Mouse (Mus musculus) gastrocnemius, postnatal 36 days (tissue): ENCODE data around the gene Mrpl30. TPM values are rescaled to one million over a fixed set of nuclear protein-coding genes. Genes with fewer than 3 reads are reported as not detected.
A peak's percentile ranks its signal among the peaks of the same experiment; 100 is the strongest.

Source experiments
- DNase-seq, 2 experiments: peaks; one replicate each; pipeline ENCODE4 v3.0.0; 2022
- intact Hi-C: fragments of 180-260 bp; cut with DNase I; formaldehyde crosslinking; loops from one replicate; pipeline ENCODE4 v1.15.1; 2025
- long read RNA-seq, 2 experiments: library from polyadenylated mRNA; stranded (forward); transcript quantifications; one replicate each; pipeline ENCODE4 v2.0.0; 2021
- total RNA-seq, 2 experiments: library from RNA; stranded (reverse); gene quantifications; 2 replicates each; pipeline ENCODE4 v1.2.3; 2021

Gene Mrpl30
- 100 to 1,000 TPM; 234 to 269 TPM for total RNA-seq
- long read RNA-seq, experiment 1, transcript Mrpl30-201 (6 exons, 969 nt) = major isoform, 224 of 1,762 reads
- long read RNA-seq, experiment 1, transcript Mrpl30-205 (5 exons, 662 nt) = minor isoform, 34 of 1,762 reads
- long read RNA-seq, experiment 1, transcript Mrpl30-206 (5 exons, 501 nt) = minor isoform, 9 of 1,762 reads
- long read RNA-seq, experiment 1, partial matches to known transcripts = 1 of 1,762 reads
- long read RNA-seq, experiment 1, other reads (novel, unspliced or antisense) = 1,490 of 1,762 reads
- long read RNA-seq, experiment 2, transcript Mrpl30-205 (5 exons, 662 nt) = minor isoform, 29 of 2,787 reads
- long read RNA-seq, experiment 2, transcript Mrpl30-206 (5 exons, 501 nt) = minor isoform, 7 of 2,787 reads
- long read RNA-seq, experiment 2, transcript Mrpl30-204 (2 exons, 644 nt) = minor isoform, 8 of 2,787 reads
- long read RNA-seq, experiment 2, transcript Mrpl30-201 (6 exons, 969 nt) = major isoform, 300 of 2,787 reads
- long read RNA-seq, experiment 2, partial matches to known transcripts = 1 of 2,787 reads
- long read RNA-seq, experiment 2, other reads (novel, unspliced or antisense) = 2,438 of 2,787 reads

- intact Hi-C loops = loop anchor here (5.0 to 10.0 kb wide), 2 partner anchors 102 to 245 kb away; no protein-coding TSS in a partner anchor
Observed at GRCm38 (mm10) chr1:37890025-37890652, at the start of gene Mrpl30, which contains the start of gene Mitd1. Gene Mrpl30 (plus strand): TSS chr1:37890477. Gene Mitd1 (minus strand): TSS chr1:37890411.

GRCm38 (mm10) chr1:37846878-37847277 is 43.4 kb upstream of the Mrpl30 start:
- DNase-seq = no peak
- intact Hi-C loops = no loop called here

More at GRCm38 (mm10) chr1:37890025-37890652, at the start of gene Mrpl30, which contains the start of gene Mitd1:
- peak; percentile 84 to 91 for DNase-seq

GRCm38 (mm10) chr1:37850696-37851095 is 39.6 kb upstream of the Mrpl30 start:
- intact Hi-C loops = no loop called here
- no peak for DNase-seq

GRCm38 (mm10) chr1:37864511-37865400 is 25.5 kb upstream of the Mrpl30 start:
- intact Hi-C loops = loop anchor here (5.0 to 10.0 kb wide), 4 partner anchors 133 to 430 kb away; partner anchors contain the start of genes Coa5, Eif5b, Txndc9 and Unc50
- peak; percentile 99 for DNase-seq

DNA sequence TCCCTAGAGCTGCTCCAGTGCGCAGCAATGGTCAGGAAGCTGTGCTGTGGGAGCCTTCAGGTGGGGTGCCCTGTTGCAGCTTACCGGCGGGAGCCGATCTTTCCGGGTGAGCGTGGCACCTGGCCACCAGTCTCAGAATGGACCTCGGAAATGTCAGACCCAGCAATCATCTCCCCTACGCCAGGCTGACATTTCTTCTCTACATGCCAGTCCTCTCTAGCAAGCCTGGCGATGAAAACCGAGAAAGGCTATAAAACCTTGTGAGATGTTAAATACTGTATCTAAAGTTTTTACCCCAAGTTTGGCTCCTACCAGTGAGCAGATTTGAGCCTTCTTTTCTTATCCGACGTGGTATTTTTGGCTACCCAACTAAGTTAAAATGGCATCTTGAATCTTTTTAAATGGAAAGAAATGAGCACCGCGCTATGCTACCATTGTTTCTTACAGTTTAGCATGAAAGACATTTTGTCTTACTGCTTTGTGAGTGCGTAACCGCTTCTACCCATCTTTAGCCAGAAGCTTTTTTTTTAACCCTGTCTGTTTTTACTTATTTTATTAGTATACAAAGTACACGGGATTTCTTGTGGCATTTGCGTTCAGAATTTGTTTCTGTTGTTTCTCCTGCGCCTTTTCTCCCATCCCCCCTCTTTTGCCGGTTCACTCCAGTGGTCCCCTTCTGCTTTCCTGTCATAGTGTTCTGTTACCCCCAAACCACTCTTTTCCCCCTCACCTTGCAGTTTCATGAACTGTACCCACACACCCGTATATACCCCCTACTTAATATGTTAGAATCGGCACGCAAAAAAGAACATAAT is 24.7 kb upstream of the Mrpl30 start:
- intact Hi-C loops = loop anchor here (5.0 to 10.0 kb wide), 3 partner anchors 132 to 431 kb away; partner anchors contain the start of genes Coa5, Eif5b, Txndc9 and Unc50
- DNase-seq = no peak

- intact Hi-C loops = loop anchor here (5.0 to 10.0 kb wide), 3 partner anchors 131 to 431 kb away; partner anchors contain the start of genes Coa5, Eif5b, Txndc9 and Unc50
- no peak for DNase-seq
Observed at GRCm38 (mm10) chr1:37866286-37866685, 24.0 kb upstream of the Mrpl30 start, which contains the start of gene Tsga10. Gene Tsga10 (minus strand): TSS chr1:37866429.

- intact Hi-C loops = loop anchor here (5.0 to 10.0 kb wide), 3 partner anchors 130 to 432 kb away; partner anchors contain the start of genes Coa5, Eif5b, Txndc9 and Unc50
- peak in 1 of 2 experiments; percentile 13 for DNase-seq
Observed at GRCm38 (mm10) chr1:37867056-37867455, 23.2 kb upstream of the Mrpl30 start.

GRCm38 (mm10) chr1:37867684-37868322 is 22.5 kb upstream of the Mrpl30 start:
- no peak for DNase-seq
- intact Hi-C loops = loop anchor here (5.0 to 10.0 kb wide), 3 partner anchors 129 to 433 kb away; partner anchors contain the start of genes Coa5, Eif5b, Txndc9 and Unc50

DNA sequence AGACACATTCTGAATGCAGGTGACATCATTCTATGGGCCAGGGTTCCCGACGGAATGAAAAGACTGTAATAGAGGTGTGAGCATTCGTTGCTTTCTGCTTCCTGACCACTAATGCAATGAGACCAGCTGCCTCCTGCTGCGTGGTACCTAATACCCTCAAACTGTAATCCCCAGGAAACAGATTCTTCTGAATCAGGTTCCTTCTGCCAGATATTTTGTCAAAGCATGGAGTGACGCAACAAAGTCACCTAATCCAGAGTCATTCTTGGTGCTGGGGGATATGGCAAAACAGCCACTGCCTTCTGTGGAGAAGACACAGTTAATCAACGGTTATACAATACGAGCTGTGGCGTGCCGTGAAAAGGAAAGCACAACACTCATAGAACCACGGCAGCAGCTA is 21.6 kb upstream of the Mrpl30 start:
- intact Hi-C loops = loop anchor here (5.0 to 10.0 kb wide), 3 partner anchors 129 to 434 kb away; partner anchors contain the start of genes Coa5, Eif5b, Txndc9 and Unc50
- DNase-seq = no peak

DNA sequence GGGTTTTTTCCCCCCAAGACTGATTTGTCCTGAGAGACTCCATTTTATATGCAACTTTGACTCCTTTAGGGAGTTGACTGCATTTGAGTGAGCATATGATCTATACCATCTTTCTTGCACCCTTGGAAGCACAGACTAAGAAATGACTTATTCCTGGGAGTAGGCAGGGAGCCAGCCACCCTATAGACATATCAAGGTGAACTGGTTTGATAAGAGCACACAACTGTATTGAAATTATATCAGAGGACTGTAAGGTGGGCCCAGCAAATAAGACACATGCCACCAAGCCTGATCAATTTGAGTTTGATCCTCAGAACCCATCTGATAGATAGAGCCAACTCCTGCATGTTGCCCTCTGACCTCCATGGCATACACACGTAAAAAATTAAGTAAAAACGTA is 20.9 kb upstream of the Mrpl30 start:
- intact Hi-C loops = loop anchor here (5.0 to 10.0 kb wide), 3 partner anchors 128 to 435 kb away; partner anchors contain the start of genes Coa5, Eif5b, Txndc9 and Unc50
- no peak for DNase-seq

DNA sequence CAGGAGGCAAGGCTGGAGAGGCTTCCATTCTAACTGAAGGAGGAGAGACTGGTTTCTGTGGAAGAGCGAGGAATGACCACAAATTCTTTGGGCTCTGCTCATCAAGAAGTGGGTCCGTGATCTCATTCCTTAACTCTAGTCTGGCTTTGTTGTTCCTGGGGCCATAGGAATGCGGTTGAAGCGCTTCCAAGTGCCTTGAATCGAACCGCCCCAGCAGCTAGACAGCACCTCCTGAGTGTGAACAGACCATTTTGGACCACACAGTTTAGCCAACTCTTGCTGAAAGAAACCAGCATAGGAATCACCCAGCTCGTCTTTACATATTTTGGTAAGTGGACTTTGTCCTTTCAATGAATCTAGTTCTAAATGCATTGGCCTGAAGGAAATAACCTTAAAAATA is 18.6 kb upstream of the Mrpl30 start, which contains the start of gene Lipt1:
TSS of gene Lipt1 (plus strand) at position 35 of the 400 bp plus-strand sequence.
- DNase-seq = no peak
- intact Hi-C loops = no loop called here

DNA sequence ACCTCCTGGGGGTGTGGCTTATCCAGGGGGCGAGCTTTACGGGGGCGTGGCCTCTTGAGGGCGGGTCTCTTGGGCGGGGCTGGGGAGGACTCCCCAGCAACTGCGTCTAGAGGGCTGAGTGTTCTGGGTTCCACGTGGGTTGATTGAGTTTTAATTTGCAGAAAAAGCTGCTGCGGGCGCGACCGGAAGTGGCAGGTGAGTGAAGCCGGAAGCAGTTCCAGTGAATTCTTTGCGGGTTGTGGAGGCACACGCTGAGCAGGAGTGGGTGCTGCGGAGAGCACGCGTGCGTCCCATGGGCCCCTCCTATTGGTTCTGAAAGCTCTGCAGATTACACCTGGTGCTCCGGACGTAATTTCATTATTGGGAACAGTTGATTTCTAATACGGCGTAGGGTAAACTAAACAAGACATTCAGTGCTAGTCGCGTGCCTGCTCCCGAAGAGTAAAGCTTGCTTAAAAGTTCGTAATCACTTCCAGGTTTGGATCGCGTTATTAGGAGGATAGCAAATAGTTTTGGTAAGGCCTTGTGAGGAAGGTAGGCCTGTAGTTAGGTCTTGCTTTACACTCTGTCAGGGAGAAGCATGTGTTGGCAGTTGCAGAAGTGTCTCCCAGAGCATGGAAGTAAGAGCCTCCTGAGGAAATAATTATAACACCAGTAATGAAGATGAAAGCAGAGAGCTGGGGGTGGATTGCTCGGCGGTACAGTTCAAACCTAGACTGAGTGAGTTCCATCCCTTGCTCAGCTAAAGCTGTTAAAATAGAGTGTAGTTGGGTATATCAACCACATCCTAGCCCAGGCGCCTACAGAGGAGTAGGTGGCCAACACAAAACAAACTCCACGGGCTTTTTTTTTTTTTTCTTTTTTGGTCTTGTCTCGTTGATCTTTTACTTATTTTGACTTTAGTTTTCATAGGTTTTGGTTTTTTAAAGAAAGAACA is 17.9 kb upstream of the Mrpl30 start:
- peak; percentile 62 to 64 for DNase-seq
- intact Hi-C loops = no loop called here

DNA sequence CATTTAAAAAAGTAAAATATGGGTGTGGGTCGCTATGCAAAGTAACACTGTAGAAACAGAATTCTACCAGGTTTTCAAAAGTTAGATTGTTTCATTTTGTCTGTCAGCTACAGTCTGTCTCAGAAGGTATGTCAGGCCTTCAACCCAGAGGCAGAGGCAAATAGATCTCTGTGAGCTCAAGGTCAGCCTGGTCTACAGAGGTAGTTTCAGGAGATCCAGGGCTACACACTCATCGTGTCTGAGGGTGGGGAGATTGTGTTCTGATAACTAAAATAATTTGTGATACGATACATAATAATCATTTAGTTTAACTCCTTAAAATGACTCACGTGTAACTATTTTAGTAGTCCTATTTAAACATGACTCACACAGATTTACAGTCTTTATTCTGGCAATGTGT is 17.1 kb upstream of the Mrpl30 start:
- intact Hi-C loops = no loop called here
- DNase-seq = no peak

DNA sequence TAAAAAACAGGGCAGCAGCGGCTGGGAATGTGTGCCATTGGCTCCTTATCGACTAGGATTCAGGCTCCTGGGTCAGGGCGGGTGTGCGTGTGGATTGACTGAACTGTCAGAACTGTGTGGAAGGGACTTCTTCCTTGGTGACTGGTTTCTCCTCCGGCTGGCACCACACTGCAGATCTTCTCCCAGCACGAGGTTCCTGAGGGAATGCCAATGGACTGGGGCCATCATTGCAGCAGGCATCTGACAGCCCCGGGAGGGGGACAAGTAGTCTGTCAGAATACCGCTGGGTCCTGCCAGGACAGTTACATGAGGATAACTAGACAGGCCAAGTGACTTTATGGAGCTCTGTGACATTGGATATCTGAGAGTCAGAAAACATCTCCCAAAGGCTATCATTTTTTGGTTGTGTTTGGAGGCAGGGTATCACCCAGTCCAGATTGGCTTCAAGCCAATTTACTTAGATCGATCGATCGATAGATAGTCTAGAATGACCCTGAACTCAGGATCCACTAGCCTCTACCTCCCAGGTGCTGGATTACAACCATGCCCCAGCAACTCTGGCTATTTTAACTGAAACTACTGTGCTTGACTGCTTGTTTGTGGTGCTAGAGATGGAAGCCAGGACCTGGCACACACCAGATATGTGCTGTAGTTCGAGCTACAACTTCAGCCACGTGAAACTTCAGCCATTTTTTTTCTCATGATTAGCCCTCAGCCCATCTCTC is 12.4 kb upstream of the Mrpl30 start:
- intact Hi-C loops = no loop called here
- no peak for DNase-seq

DNA sequence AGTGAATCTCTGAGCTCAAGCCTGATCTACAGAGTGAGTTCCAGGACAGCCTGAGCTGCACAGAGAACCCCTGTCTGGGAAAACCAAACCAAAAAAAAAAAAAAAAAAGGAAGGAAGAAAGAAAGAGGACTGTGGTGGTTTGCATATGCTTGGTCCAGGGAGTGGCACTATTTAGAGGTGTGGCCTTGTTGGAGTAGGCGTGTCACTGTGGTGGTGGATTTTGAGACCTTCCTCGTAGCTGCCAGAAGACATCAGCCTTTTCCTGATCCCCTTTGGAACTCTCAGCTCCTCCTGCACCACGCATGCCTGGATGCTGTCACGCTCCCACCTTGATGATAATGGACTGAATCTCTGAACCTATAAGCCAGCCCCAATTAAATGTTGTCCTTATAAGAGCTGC is 6.9 kb upstream of the Mrpl30 start:
- DNase-seq = no peak
- intact Hi-C loops = no loop called here

DNA sequence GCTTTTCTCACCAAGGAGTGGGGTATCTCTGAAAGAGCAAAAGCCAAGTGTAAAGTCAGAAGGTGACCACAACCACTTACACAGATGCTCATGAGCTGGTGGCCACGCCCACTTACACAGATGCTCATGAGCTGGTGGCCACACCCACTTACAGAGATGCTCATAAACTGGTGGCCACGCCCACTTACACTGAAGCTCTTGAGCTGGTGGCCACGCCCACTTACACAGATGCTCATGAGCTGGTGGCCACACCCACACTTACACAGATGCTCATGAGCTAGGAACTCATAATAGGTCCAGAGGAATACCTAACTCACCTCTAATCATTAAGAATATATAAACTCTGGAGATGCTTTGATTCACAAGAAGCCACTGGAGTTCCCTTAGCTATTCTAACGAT is 5.8 kb upstream of the Mrpl30 start:
- DNase-seq = no peak
- intact Hi-C loops = no loop called here
